Mouse (Mus musculus) lung, adult 2 months (tissue): ENCODE measurements around the gene 4931406P16Rik. TPM values are rescaled to one million over a fixed set of nuclear protein-coding genes. Genes with fewer than 3 reads are reported as not detected.

Source experiments
- DNase-seq: peaks from one replicate; pipeline ENCODE4 v3.0.0; 2022
- H3K4me1 ChIP-seq: fragments of 200-500 bp; 2 replicates; pipeline ENCODE4 v1.6.1; 2011; ENCODE audit warnings: low read length; ENCODE audit not compliant: control insufficient read depth, insufficient read depth
- H3K4me3 ChIP-seq: fragments of 200-500 bp; replicated peaks from 2 replicates; pipeline ENCODE3; 2011; ENCODE audit warnings: low read depth, mild to moderate bottlenecking, control low read depth, low read length; ENCODE audit errors: extremely low read depth
- CTCF ChIP-seq: fragments of 200-500 bp; IDR thresholded peaks from 2 replicates; pipeline ENCODE4 v1.5.1; 2011; ENCODE audit warnings: mild to moderate bottlenecking, low read length, control low read depth; ENCODE audit not compliant: insufficient read depth
- POLR2A ChIP-seq: fragments of 200-500 bp; IDR thresholded peaks from 2 replicates; pipeline ENCODE4 v1.6.1; 2011; ENCODE audit warnings: low read depth, mild to moderate bottlenecking, control low read depth, low read length, borderline replicate concordance; ENCODE audit errors: extremely low read depth
- WGBS: fragments of 180-500 bp; shearing (Covaris S2); methylation state at CpG from one replicate; pipeline ENCODE4 v1.1.7; 2018; 5-methylcytosine and 5-hydroxymethylcytosine counted together
- polyA plus RNA-seq: library from polyadenylated mRNA; depleted of rRNA; stranded (reverse); fragments of >200 nt; gene quantifications from 2 replicates; pipeline ENCODE4 v1.2.3, GENCODE M21; 2012

4931406P16Rik gene
- polyA plus RNA-seq, 1 experiment: 80.0 TPM

GRCm38 (mm10) chr7:34319123-34319522, 5.8 kb upstream of the 4931406P16Rik start:
- 21% methylated on average over 2 of the region's 2 CpGs for WGBS
- DNase-seq: no peak
- Histone ChIP-seq H3K4me3 (no peak overlapping the region), H3K4me1 (peaks cover 6% of the 10 kb centered on the region)
- TF ChIP-seq CTCF (no peak), POLR2A (no peak)

DNA sequence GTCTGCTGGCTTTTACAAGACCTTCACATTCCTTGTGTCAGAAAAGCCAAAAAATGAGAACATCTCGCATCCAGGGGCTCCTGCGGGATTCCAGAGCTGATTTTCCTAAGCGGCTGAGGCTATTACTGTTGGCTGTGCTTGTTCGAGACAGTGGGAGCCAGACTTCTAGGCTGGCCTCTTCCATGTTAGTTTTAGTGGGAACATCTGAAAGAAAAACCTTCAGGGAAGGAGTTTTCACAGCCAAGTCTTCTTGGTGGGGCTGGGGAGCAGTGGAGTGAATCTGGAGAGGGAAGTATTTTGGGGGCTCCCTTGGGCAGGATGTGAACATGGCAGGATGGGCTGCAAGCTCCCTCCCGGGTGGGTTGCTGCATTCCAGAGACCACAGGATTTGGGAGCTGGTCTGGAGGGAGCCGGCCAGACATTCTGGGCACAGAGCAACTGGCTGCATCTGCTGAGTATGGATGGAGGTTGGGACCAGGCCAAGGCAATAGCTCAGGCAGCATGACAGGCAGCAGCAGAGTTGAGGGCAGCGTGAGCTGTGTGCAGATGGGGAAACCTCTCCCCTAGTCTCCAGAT, 4.6 kb upstream of the 4931406P16Rik start:
- 53% methylated on average over 7 of the region's 7 CpGs for WGBS
- TF ChIP-seq POLR2A (no peak), CTCF (no peak)
- no peak for DNase-seq

DNA sequence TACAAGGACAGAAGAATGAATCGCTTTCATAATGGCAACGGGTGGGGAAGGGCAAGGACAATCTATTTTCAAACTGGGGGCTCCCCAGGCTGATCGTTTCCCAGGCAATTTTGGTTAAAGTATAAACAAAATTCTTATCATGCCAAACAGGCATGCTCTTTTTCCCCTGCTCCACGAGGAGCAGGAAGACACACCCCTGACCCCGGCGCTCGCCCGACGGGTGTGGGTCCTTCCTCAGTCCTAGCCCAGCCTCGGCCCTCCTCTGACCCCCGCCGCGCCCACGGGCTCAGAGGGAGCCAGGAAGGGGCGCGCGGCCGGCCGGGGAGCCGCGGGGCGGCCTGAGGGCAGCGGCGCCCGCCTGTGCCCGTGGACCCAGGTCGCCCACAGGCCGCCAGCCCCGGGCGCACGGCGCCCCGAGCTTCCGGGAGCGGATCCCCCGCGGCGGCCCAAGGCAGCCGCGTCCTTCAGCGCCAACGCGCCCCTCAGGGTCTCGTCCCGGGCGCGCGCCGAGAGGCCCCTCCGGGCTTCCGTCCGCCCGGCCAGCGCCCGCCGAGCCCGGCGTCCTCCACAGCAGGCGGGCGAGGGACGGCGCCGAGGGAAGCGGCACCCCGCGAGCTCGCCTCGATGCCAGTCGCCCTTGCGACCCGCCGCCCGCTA, 437 bp downstream of the 4931406P16Rik start:
- Histone ChIP-seq H3K4me3 (peak overlapping the region; percentile 85), H3K4me1 (peaks cover 15% of the 10 kb centered on the region)
- WGBS: 2% methylated on average over 73 of the region's 73 CpGs
- no peak for TF ChIP-seq POLR2A
- no peak for TF ChIP-seq CTCF
- DNase-seq: no peak

More for the DNA sequence above, 4.6 kb upstream of the 4931406P16Rik start:
- Histone ChIP-seq H3K4me3 (no peak overlapping the region), H3K4me1 (peaks cover 8% of the 10 kb centered on the region)

DNA sequence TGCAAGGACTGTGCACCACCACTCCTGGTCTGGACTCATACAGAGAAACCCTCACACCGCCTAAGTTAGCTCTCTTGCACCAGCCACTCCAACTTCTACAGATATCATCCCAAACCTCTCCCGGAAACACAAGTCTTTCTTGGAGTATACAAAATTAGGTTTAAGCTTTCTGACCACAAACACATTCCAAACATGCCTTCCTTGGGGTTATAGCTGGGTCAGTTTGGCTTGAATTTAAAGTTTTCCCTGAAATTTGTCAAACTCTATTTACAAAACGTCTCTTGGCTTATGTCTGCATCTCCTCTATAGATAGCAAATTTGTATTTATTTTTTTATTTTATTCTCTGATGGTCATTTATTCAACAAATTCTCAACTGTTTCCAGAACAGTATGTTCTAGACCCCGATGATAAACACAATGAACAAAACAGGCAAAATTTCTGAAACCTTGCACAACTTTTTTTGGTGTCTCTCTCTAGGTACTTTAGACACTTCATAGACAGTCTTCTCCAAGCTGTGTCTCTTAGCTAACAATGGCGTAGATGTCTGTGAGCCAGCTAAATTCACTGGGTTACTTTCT, 4.1 kb downstream of the 4931406P16Rik start:
- H3K4me3 ChIP-seq: no peak overlapping the region
- WGBS: 29% methylated on average over 5 of the region's 5 CpGs
- no peak for DNase-seq
- H3K4me1 ChIP-seq: peaks cover 30% of the 10 kb centered on the region
- TF ChIP-seq POLR2A (no peak), CTCF (no peak)

GRCm38 (mm10) chr7:34308586-34308985, 4.8 kb downstream of the 4931406P16Rik start:
- 29% methylated on average over 5 of the region's 5 CpGs for WGBS
- TF ChIP-seq POLR2A: no peak
- TF ChIP-seq CTCF: no peak
- H3K4me1 ChIP-seq: peaks cover 28% of the 10 kb centered on the region
- H3K4me3 ChIP-seq: no peak overlapping the region
- DNase-seq: no peak

DNA sequence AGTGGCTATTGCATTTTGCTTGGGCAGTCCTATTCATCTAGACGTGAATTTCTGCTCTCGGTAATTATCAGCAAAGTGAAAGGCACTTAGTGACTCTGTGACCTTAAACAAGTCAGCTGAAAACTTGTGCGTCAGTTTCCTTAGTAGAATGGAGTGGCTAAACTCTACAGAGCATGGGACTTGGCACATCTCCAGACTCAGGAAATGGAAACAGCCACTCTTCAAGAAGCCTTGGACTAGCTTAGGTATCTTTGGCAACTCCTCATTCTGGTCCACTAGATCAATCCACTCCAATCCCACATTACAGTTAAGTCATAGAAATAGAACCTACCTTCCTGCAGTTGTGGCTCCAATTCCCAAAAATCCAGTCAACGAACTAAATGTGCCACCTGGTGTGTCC, 7.9 kb downstream of the 4931406P16Rik start:
- peak; percentile 42 for DNase-seq
- peaks cover 38% of the 10 kb centered on the region for H3K4me1 ChIP-seq
- whole genome bisulfite sequencing: 17% methylated on average over 4 of the region's 4 CpGs
- TF ChIP-seq CTCF: no peak
- no peak for TF ChIP-seq POLR2A
- H3K4me3 ChIP-seq: no peak overlapping the region

DNA sequence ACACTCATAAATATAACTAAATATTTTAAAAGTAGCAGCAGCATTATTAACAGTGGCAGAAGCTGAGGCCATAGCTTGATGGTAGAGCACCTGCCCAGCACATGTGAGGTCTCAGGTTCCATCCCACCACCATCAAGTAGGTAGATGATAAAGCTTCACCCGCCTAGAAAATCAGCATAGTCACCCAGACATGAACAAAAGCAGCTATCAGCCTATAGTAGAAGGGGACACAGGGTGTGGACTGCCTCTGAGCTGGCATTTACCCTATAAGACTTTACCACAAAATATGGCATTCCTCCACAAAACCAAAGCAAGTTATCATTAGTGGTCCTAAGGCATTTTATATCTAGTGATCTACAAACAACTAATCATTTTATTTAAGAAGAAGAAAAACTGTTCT, 10.7 kb downstream of the 4931406P16Rik start:
- DNase-seq: no peak
- TF ChIP-seq CTCF (no peak), POLR2A (no peak)
- Histone ChIP-seq H3K4me1 (peaks cover 35% of the 10 kb centered on the region), H3K4me3 (no peak overlapping the region)
- WGBS: 68% methylated on average over 1 of the region's 1 CpGs

- DNase-seq: peak; percentile 13
- 32% methylated on average over 3 of the region's 3 CpGs for WGBS
- TF ChIP-seq CTCF (no peak), POLR2A (no peak)
- H3K4me3 ChIP-seq: no peak overlapping the region
- peaks cover 32% of the 10 kb centered on the region for H3K4me1 ChIP-seq
Measured at GRCm38 (mm10) chr7:34301952-34302351, 11.4 kb downstream of the 4931406P16Rik start.

DNA sequence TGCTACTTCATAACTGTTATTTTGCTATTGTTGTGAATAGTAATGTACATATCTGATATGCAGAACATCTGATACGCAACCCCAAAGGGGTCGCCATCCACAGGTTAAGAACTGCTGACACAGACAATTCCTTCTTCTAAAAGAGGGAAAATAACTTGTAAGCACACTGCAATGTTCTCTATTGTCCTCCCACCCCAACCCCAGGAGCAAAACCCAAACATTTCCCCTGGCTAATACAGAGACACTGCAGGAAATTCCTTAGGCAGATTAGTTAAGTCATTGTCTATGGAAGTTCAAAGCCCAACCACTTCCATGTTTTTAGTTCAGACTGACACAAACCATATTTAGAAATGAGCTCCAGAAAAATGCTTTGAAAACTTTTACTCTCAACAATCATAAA, 14.5 kb downstream of the 4931406P16Rik start:
- H3K4me1 ChIP-seq: peaks cover 25% of the 10 kb centered on the region
- H3K4me3 ChIP-seq: no peak overlapping the region
- no peak for TF ChIP-seq POLR2A
- TF ChIP-seq CTCF: no peak
- WGBS: 68% methylated on average over 2 of the region's 2 CpGs
- DNase-seq: no peak

DNA sequence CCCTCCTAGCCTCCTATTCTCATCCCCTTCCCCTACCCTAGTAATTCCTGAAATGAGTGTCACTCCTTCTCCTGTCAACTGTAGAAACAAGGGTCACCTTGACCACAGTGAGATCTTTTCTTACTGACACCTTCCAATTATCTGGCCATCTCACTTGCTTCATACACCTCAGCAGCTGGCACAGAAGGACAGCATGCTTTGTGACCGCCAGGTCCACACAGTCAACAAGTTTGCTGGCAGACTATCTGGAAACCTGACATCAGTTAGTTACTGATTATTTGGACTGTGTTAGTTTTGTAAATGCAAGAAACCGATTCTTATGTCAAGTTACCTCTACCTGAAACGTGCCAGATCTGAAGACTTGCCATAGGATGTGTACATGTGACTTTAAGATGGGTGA, 17.2 kb downstream of the 4931406P16Rik start:
- Histone ChIP-seq H3K4me1 (peaks cover 28% of the 10 kb centered on the region), H3K4me3 (no peak overlapping the region)
- DNase-seq: no peak
- WGBS: 51% methylated on average over 3 of the region's 3 CpGs
- no peak for TF ChIP-seq POLR2A
- TF ChIP-seq CTCF: no peak
